Comparison of ENCODE assay signal across 8 mouse cellular contexts in genomic region chr5:96373567-96373985, GRCm38 (mm10). TPM values are rescaled to one million over a fixed set of nuclear protein-coding genes. Genes with fewer than 3 reads are reported as not detected.
DNase-seq lines count a peak whose midpoint lies in the region; ATAC-seq and TF ChIP-seq lines count a peak whose summit lies in the region.

Gene Fras1 (plus strand): TSS chr5:96373955.

- H3K9me3 ChIP-seq in heart, embryonic 12.5 days (replicated peaks) = no peaks in the 10 kb centered on the region
- H3K9me3 ChIP-seq in lung, embryonic 16.5 days (ENCODE audit: control insufficient read depth, low read length) = no peaks in the 10 kb centered on the region

- H3K36me3 ChIP-seq in heart, embryonic 12.5 days = no peaks in the 10 kb centered on the region
- no peaks in the 10 kb centered on the region for H3K36me3 ChIP-seq in lung, embryonic 16.5 days (ENCODE audit: control insufficient read depth, insufficient read depth, low read length)
- H3K36me3 ChIP-seq in testis, adult 2 months (ENCODE audit: control insufficient read depth, insufficient read depth, low read length) = no peaks in the 10 kb centered on the region

- WGBS in heart, embryonic 12.5 days = under 1% methylated on average over 16 of the region's 16 CpGs
- 2% methylated on average over 16 of the region's 16 CpGs for WGBS in lung, embryonic 16.5 days

- H3K27me3 ChIP-seq in heart, embryonic 12.5 days (replicated peaks) = no peaks in the 10 kb centered on the region
- H3K27me3 ChIP-seq in lung, embryonic 16.5 days (ENCODE audit: control insufficient read depth, insufficient read depth, low read depth, low read length) = no peaks in the 10 kb centered on the region; the same call in 1 of the 2 replicates
- no peaks in the 10 kb centered on the region for H3K27me3 ChIP-seq in testis, adult 2 months (ENCODE audit: control insufficient read depth, insufficient read depth, low read length)

- peak within 1 kb of the TSS; percentile 85 for H3K4me2 ChIP-seq in heart, embryonic 12.5 days
- H3K4me2 ChIP-seq in lung, embryonic 16.5 days (ENCODE audit: low read depth, low read length) = peak within 1 kb of the TSS; percentile 94

- peak; percentile 63 for ATAC-seq in heart, embryonic 12.5 days (ENCODE audit: insufficient number of reproducible peaks, low FRiP score)
- peak; percentile 21 for ATAC-seq in lung, embryonic 16.5 days (ENCODE audit: low read depth)
- no peak for ATAC-seq in erythroid progenitor cell, adult 5-6 weeks (replicated peaks; ENCODE audit: low FRiP score, poor library complexity, severe bottlenecking)

- H3K4me1 ChIP-seq in heart, embryonic 12.5 days (replicated peaks) = peaks cover 17% of the 10 kb centered on the region
- peaks cover 18% of the 10 kb centered on the region for H3K4me1 ChIP-seq in lung, embryonic 16.5 days (replicated peaks; ENCODE audit: control insufficient read depth, insufficient read depth, low read length)
- H3K4me1 ChIP-seq in testis, adult 2 months (ENCODE audit: control insufficient read depth, insufficient read depth, low read length) = peaks cover 11% of the 10 kb centered on the region

- peak within 1 kb of the TSS; percentile 64 for H3K27ac ChIP-seq in heart, embryonic 12.5 days (ENCODE audit: poor library complexity, severe bottlenecking)
- H3K27ac ChIP-seq in lung, embryonic 16.5 days (ENCODE audit: low read length) = peak within 1 kb of the TSS; percentile 88
- H3K27ac ChIP-seq in testis, adult 2 months (ENCODE audit: control insufficient read depth, insufficient read depth, low read depth, low read length) = no peak within 1 kb of the TSS

- H3K9ac ChIP-seq in heart, embryonic 12.5 days = peak within 1 kb of the TSS; percentile 80
- H3K9ac ChIP-seq in lung, embryonic 16.5 days (ENCODE audit: low read length) = peak within 1 kb of the TSS; percentile 81

- TF ChIP-seq POLR2A in testis, adult 2 months (IDR thresholded peaks at IDR 0.05; ENCODE audit: control insufficient read depth, low read depth, low read length) = no peak

- peak within 1 kb of the TSS; percentile 72 for H3K4me3 ChIP-seq in heart, embryonic 12.5 days
- peak within 1 kb of the TSS; percentile 81 for H3K4me3 ChIP-seq in lung, embryonic 16.5 days (ENCODE audit: low read length)
- peak within 1 kb of the TSS; percentile 51 for H3K4me3 ChIP-seq in testis, adult 2 months (ENCODE audit: control insufficient read depth, low read depth, low read length)

- TF ChIP-seq CTCF in testis, adult 2 months (IDR thresholded peaks at IDR 0.05; ENCODE audit: control insufficient read depth, insufficient read depth, insufficient replicate concordance, low read depth, low read length) = no peak

- DNase-seq in layer of hippocampus, adult 8-10 months (ENCODE audit: low spot score in 2 of 2) = peak in 1 of 2 experiments; percentile 28
- DNase-seq in layer of hippocampus, adult 9-10 months (ENCODE audit: low spot score) = no peak
- DNase-seq in embryo, embryonic 11 days = peak; percentile 82
- peak; percentile 63 to 79 for DNase-seq in kidney, postnatal 4 days

RNA-seq across cellular contexts. Expression of gene Fras1, which starts in this region (rescaled TPM):
- total RNA-seq in layer of hippocampus, adult 8-10 months (2022) = 10 to 100 TPM; 13.5 to 16.6 (median 15.3) TPM
- 21.2 and 22.8 TPM in 2 replicates for polyA plus RNA-seq in heart, embryonic 12.5 days (2016; fragmentation: Nextera tagmentation; extraction: Ambion mirVana)
- polyA plus RNA-seq in lung, embryonic 16.5 days (2015; fragmentation: Nextera tagmentation; extraction: Ambion mirVana) = 18.2 and 23.7 TPM in 2 replicates
- polyA plus RNA-seq in testis, adult 2 months (2012; rRNA removed) = 0.22 and 0.29 TPM in 2 replicates
- total RNA-seq in erythroid progenitor cell, adult 5-6 weeks (2015; ENCODE audit: low replicate concordance) = not detected in 2 replicates
- not detected in 2 replicates for total RNA-seq in erythroid progenitor cell, adult 5-6 weeks (2017; ENCODE audit: low replicate concordance)

Comparison
In these comparisons a context has a peak if more than half of its experiments do, and no peak if none do; other contexts are left out.
1. RNA of gene Fras1 (total RNA-seq): 13.5 to 16.6 TPM in layer of hippocampus, adult 8-10 months; not detected in erythroid progenitor cell, adult 5-6 weeks; every median in the first group is over 10 times any median in the second.
2. RNA of gene Fras1 (polyA plus RNA-seq): 21.2 to 22.8 TPM in heart, embryonic 12.5 days and 18.2 to 23.7 TPM in lung, embryonic 16.5 days; 0.22 to 0.29 TPM in testis, adult 2 months; every median in the first group is over 10 times any median in the second.
3. Peak in every context shown above with its lines, with median percentiles within 50 percentile points of each other: H3K4me3 ChIP-seq.